Mouse (Mus musculus): Measurements from ENCODE around the gene Ccl26. TPM values are rescaled to one million over a fixed set of nuclear protein-coding genes. Genes with fewer than 3 reads are reported as not detected.

The Ccl26 gene
- polyA plus RNA-seq, 1 experiment from 2014 or later, result not detected

DNA sequence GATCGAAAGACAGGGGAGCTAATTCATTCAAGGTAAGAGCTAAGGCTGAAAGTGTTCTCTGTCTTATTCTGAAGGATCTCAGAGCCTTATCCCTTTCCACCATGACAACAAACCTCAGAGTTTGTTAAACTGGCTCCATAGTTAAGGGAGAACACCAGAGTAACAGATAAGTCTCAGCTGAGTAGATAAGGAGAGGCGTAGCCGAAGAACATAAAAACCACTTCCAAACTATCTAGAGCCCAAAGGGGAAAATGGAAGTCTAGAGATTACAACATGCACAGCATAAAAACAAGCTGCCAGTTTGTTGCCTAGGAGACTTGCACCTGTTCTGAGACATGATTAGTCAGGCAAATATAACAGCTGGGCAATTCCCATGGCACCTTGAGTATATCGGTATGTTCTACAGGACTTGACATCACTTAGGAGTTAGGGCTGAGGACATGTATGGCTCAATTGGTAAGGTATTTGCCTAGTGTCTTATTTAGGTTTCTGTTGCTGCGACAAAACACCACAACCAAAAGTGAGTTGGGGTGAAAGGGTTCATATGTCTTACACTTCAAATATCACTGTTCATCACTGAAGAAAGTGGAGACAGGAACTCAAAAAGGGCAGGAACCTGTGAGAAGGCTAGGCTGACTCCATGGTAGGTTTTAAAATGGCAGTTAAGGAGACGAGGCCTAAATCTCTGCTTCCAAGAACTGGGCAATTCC lies 4.3 kb upstream of the Ccl26 start:
- WGBS, result 81% methylated on average over 6 of the region's 6 CpGs
- Histone ChIP-seq H3K9me3 (no peaks in the 10 kb centered on the region), H3K27me3 (replicated peaks) (no peaks in the 10 kb centered on the region), H3K9ac (no peak overlapping the region), H3K4me1 (replicated peaks) (no peaks in the 10 kb centered on the region), H3K4me3 (replicated peaks) (no peak overlapping the region), H3K27ac (no peak overlapping the region), H3K4me2 (replicated peaks) (no peak overlapping the region), H3K36me3 (no peaks in the 10 kb centered on the region)
- ATAC-seq, result no peak

DNA sequence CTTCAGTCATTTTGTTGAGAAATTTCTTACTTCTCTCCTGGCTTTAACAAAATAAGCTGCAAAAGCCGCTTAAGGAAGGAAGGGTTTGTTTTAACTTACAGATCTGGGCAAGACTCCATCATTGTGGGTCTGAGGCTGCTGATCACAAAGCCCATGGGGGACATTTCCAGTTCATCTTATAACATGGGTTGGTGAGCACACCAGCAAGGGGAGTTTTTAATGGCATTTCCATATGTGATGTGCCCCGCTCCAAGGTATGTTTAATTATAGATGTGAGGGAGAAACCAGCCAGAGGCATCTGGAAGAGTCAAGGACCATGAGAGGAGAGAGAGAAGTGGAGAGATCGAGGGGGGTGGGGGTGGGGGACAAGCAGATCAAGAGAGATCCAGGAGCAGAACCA lies 5.7 kb downstream of the Ccl26 start:
- Histone ChIP-seq H3K9ac (no peak overlapping the region), H3K4me2 (replicated peaks) (no peak overlapping the region), H3K4me3 (replicated peaks) (no peak overlapping the region), H3K27ac (no peak overlapping the region), H3K36me3 (no peaks in the 10 kb centered on the region), H3K9me3 (no peaks in the 10 kb centered on the region), H3K4me1 (replicated peaks) (no peaks in the 10 kb centered on the region), H3K27me3 (replicated peaks) (no peaks in the 10 kb centered on the region)
- ATAC-seq, result no peak
- 62% methylated on average over 3 of the region's 3 CpGs for WGBS

- whole genome bisulfite sequencing, result 33% methylated on average over 4 of the region's 4 CpGs
These were observed 6.3 kb downstream of the Ccl26 start for GRCm38 (mm10) chr5:135557051-135557450.

DNA sequence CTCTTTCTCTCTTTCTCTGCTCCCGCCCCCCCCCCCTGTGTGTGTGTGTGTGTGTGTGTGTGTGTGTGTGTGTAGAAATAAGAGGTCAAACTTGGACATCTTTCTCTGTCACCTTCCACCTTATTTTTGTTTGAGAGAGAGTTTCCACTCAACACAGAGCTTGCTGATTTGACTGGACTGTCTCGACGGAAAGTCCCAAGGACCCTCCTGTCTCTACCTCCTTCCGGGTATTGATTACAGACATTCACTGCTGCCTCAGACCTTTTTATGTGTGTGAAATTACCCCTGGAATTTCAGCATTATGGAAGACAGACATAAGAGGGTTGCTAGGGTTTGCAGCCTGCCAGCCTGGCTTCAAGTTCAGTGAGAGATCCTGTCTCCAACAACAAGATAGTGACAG lies 7.1 kb downstream of the Ccl26 start:
- Histone ChIP-seq H3K36me3 (no peaks in the 10 kb centered on the region), H3K4me1 (replicated peaks) (no peaks in the 10 kb centered on the region), H3K4me3 (replicated peaks) (no peak overlapping the region), H3K9me3 (no peaks in the 10 kb centered on the region), H3K4me2 (replicated peaks) (no peak overlapping the region), H3K27ac (no peak overlapping the region), H3K27me3 (replicated peaks) (no peaks in the 10 kb centered on the region), H3K9ac (no peak overlapping the region)
- WGBS, result 76% methylated on average over 3 of the region's 4 CpGs
- ATAC-seq, result no peak

More at GRCm38 (mm10) chr5:135557051-135557450, 6.3 kb downstream of the Ccl26 start:
- no peak overlapping the region for H3K9ac ChIP-seq
- ATAC-seq, result peak; percentile 34; the same call in 1 of the 2 replicates
- no peaks in the 10 kb centered on the region for H3K9me3 ChIP-seq
- H3K4me2 ChIP-seq (replicated peaks), result no peak overlapping the region
- H3K36me3 ChIP-seq, result no peaks in the 10 kb centered on the region
- no peaks in the 10 kb centered on the region for H3K27me3 ChIP-seq (replicated peaks)
- no peak overlapping the region for H3K27ac ChIP-seq
- H3K4me1 ChIP-seq (replicated peaks), result no peaks in the 10 kb centered on the region
- H3K4me3 ChIP-seq (replicated peaks), result no peak overlapping the region

DNA sequence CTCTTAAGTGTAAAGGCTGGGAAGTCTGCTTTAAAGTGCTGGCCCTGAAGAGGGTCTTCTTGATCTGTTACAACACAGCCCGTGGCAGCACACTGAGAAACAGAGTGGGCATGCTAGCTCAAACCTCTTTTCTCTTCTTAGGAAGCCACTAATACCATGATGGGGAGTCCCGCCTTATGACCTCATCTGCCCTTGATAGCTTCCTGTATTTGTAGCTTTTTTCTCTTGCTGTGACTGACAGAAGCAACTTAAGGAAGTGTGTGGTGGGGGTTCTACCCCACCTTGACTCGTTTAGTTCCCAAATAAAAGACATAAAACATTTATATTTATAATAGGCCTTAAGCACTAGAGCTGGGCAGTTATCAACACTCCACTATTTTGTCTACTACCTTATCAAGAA lies 11.8 kb downstream of the Ccl26 start:
- no peak overlapping the region for H3K27ac ChIP-seq
- no peaks in the 10 kb centered on the region for H3K4me1 ChIP-seq (replicated peaks)
- ATAC-seq, result no peak
- H3K9me3 ChIP-seq, result no peaks in the 10 kb centered on the region
- no peaks in the 10 kb centered on the region for H3K36me3 ChIP-seq
- no peaks in the 10 kb centered on the region for H3K27me3 ChIP-seq (replicated peaks)
- H3K4me3 ChIP-seq (replicated peaks), result no peak overlapping the region
- no peak overlapping the region for H3K4me2 ChIP-seq (replicated peaks)
- 72% methylated on average over 3 of the region's 3 CpGs for WGBS
- H3K9ac ChIP-seq, result no peak overlapping the region

DNA sequence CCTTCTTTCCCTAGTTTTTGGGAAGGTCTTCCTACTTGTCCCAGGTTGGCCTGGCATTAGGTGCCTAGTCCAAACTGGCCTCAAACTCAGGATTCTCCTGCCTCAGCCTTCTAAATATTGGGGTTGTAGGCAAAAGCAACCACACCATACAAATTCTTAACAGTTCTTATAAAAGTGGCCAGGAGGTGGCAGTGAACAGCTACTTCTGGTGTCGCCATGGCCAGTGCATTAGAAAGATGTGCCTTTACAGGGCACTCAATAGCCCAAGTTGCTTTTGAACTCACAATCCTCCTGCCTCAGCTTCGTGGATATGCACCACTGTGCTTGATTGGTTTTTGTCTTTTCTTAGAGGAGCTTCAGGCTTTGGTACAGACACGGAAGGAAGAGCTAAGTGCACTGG lies 12.5 kb downstream of the Ccl26 start:
- Histone ChIP-seq H3K27ac (no peak overlapping the region), H3K9me3 (no peaks in the 10 kb centered on the region), H3K4me1 (replicated peaks) (no peaks in the 10 kb centered on the region), H3K9ac (no peak overlapping the region), H3K36me3 (no peaks in the 10 kb centered on the region), H3K27me3 (replicated peaks) (no peaks in the 10 kb centered on the region), H3K4me2 (replicated peaks) (no peak overlapping the region), H3K4me3 (replicated peaks) (no peak overlapping the region)
- no peak for ATAC-seq
- 27% methylated on average over 3 of the region's 3 CpGs for WGBS

GRCm38 (mm10) chr5:135547990-135548389 lies 15.4 kb downstream of the Ccl26 start:
- H3K9ac ChIP-seq, result no peak overlapping the region
- peaks cover 8% of the 10 kb centered on the region for H3K4me1 ChIP-seq (replicated peaks)
- no peaks in the 10 kb centered on the region for H3K9me3 ChIP-seq
- H3K4me3 ChIP-seq (replicated peaks), result no peak overlapping the region
- H3K4me2 ChIP-seq (replicated peaks), result no peak overlapping the region
- no peak for ATAC-seq
- no peaks in the 10 kb centered on the region for H3K27me3 ChIP-seq (replicated peaks)
- no peaks in the 10 kb centered on the region for H3K36me3 ChIP-seq
- no peak overlapping the region for H3K27ac ChIP-seq
- 49% methylated on average over 2 of the region's 2 CpGs for WGBS

DNA sequence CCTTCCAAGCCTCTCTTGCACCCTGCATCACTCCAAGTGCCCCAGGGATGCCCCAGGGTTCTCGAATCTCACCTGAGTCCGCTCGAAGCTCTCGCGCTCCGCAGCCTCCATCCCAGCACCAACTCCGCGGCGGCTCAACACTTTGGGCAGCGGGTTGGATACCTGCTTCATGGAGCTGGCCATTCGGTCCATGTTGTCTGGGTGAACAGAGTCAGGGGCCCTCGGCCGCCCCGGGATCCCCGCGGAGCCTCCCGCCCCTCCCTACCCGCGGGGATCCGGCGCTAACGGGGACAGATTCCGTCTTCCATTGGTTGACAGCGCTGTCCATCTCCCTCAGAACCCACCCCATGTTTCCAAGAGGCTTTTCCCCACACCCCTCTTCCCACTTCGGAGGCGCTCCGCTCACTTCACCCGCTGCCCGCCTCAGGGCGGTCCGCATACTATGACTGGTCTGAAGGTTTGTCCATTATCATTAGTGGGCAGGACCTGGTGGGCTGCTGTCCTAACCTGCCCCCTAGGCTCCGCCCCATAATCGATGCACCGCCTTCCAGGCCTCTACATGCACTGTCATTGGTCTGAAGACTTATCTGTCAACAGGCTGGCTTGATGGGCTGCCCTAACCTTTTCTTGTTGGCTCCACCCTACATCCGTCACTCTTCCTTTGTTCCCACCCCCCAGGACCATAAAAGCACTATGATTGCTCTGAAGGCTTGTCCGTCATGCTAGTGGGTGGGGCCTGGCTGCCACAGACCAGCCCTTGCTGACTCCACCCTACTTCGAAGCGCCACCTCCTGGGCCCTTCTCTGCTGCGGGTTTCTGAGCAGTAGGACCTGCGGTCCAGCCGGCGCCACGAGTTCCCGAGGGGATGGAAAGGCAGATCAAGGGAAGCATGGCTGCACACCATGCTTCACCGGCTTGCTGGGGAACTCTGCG lies 18.2 kb downstream of the Ccl26 start, which contains the start of gene Hip1:
Gene Hip1, minus strand, starts transcription at position 256 of the 933 bp plus-strand sequence.
- peak within 1 kb of the TSS; percentile 93 for H3K4me2 ChIP-seq (replicated peaks)
- H3K9me3 ChIP-seq, result no peaks in the 10 kb centered on the region
- no peaks in the 10 kb centered on the region for H3K27me3 ChIP-seq (replicated peaks)
- WGBS, result under 1% methylated on average over 46 of the region's 46 CpGs
- peak; percentile 99 for ATAC-seq
- H3K27ac ChIP-seq, result peak within 1 kb of the TSS; percentile 49; the same call in 1 of the 2 replicates
- H3K4me1 ChIP-seq (replicated peaks), result peaks cover 8% of the 10 kb centered on the region
- H3K9ac ChIP-seq, result peak within 1 kb of the TSS; percentile 62
- peak within 1 kb of the TSS; percentile 68 for H3K4me3 ChIP-seq (replicated peaks)
- no peaks in the 10 kb centered on the region for H3K36me3 ChIP-seq

GRCm38 (mm10) chr5:135544032-135544558 lies 19.3 kb downstream of the Ccl26 start:
- no peak for ATAC-seq
- Histone ChIP-seq H3K4me3 (replicated peaks) (peak overlapping the region; percentile 68), H3K27ac (0 out of 2 replicates have a peak overlapping the region, but pooled peaks have one; percentile 17), H3K4me2 (replicated peaks) (peak overlapping the region; percentile 93), H3K36me3 (no peaks in the 10 kb centered on the region), H3K27me3 (replicated peaks) (no peaks in the 10 kb centered on the region), H3K4me1 (replicated peaks) (peaks cover 8% of the 10 kb centered on the region), H3K9ac (peak overlapping the region; percentile 62), H3K9me3 (no peaks in the 10 kb centered on the region)
- WGBS, result 4% methylated on average over 15 of the region's 15 CpGs

- Histone ChIP-seq H3K27ac (no peak overlapping the region), H3K27me3 (replicated peaks) (no peaks in the 10 kb centered on the region), H3K9ac (no peak overlapping the region), H3K36me3 (no peaks in the 10 kb centered on the region), H3K4me2 (replicated peaks) (no peak overlapping the region), H3K4me1 (replicated peaks) (no peaks in the 10 kb centered on the region), H3K4me3 (replicated peaks) (no peak overlapping the region), H3K9me3 (no peaks in the 10 kb centered on the region)
- WGBS, result 77% methylated on average over 10 of the region's 10 CpGs
- no peak for ATAC-seq
These were observed 25.6 kb downstream of the Ccl26 start for GRCm38 (mm10) chr5:135537794-135538214.

DNA sequence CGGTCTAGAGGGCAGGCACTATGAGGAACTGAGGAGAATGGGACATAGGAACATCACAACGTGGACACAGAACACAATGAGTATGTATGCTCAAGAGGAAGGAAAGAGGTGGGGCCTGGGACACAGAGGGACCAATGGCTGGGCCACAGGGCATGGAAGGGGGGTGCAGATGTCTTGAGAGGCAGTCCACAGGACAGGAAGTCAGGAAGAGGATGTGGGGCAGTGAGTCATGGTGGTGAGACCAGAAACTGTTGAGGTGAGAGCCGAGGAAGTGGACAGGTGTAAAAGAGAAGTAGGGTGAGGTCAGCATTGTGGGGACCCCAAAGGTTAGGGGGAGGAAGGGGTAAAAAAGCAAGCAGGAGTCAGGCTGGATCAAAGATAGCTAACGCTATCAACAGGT lies 26.0 kb downstream of the Ccl26 start:
- 68% methylated on average over 4 of the region's 4 CpGs for WGBS

DNA sequence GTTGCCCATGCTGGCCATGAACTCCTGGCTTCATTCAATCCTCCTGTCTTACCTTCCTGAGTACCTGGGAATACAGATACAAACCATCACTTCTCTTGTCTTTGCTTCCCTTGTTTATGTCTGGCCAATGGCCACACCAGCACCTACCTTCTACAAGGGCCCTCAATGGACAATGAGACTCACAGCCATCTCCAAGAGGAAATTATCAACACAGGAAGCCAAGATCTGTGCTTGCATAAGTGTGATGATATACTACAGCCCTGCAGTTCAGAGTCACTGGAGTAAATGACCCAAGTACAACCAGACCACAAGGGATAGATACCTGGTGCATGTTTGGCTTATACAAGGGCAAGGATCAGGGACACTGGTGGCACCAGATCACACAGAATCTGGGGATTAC lies 27.5 kb downstream of the Ccl26 start:
- Histone ChIP-seq H3K36me3 (no peaks in the 10 kb centered on the region), H3K9me3 (no peaks in the 10 kb centered on the region), H3K27ac (no peak overlapping the region), H3K9ac (no peak overlapping the region), H3K27me3 (replicated peaks) (no peaks in the 10 kb centered on the region), H3K4me1 (replicated peaks) (0 out of 2 replicates have a peak, but pooled peaks cover 5% of the 10 kb centered on the region), H3K4me3 (replicated peaks) (no peak overlapping the region), H3K4me2 (replicated peaks) (no peak overlapping the region)
- no peak for ATAC-seq

More for the DNA sequence above, 26.0 kb downstream of the Ccl26 start:
- Histone ChIP-seq H3K9me3 (no peaks in the 10 kb centered on the region), H3K4me3 (replicated peaks) (no peak overlapping the region), H3K9ac (no peak overlapping the region), H3K27me3 (replicated peaks) (no peaks in the 10 kb centered on the region), H3K27ac (no peak overlapping the region), H3K4me1 (replicated peaks) (no peaks in the 10 kb centered on the region), H3K4me2 (replicated peaks) (no peak overlapping the region), H3K36me3 (no peaks in the 10 kb centered on the region)
- no peak for ATAC-seq
